Mouse (Mus musculus): ENCODE results near the gene Atp1b2. TPM values are rescaled to one million over a fixed set of nuclear protein-coding genes. Genes with fewer than 3 reads are reported as not detected.

Atp1b2 gene
- total and polyA plus RNA-seq, 3 experiments, result 13.4 to 136 TPM; not detected in 1

GRCm38 (mm10) chr11:69589207-69589834 lies 16.4 kb downstream of the Atp1b2 start (continued):
- no peak for TF ChIP-seq POLR2AphosphoS5 (IDR thresholded peaks at IDR 0.05; ENCODE audit: borderline replicate concordance, low read depth, low read length)
- peak; percentile 79 to 93 for TF ChIP-seq EP300 (IDR thresholded peaks at IDR 0.05; ENCODE audit: low read depth in 1 of 2, low read length in 2 of 2)
- no peak for TF ChIP-seq ZKSCAN1 (IDR thresholded peaks at IDR 0.05; ENCODE audit: low read depth, low read length)
- no peak for TF ChIP-seq ZNF384 (IDR thresholded peaks at IDR 0.05; ENCODE audit: low read depth, low read length)
- peak; percentile 88 for TF ChIP-seq TCF12 (IDR thresholded peaks at IDR 0.05; ENCODE audit: low read depth, low read length)
- TF ChIP-seq MAX (IDR thresholded peaks at IDR 0.05; ENCODE audit: low read length), result peak; percentile 24; the same call in 1 of the 2 replicates
- TF ChIP-seq RCOR1 (IDR thresholded peaks at IDR 0.05; ENCODE audit: low read depth, low read length), result peak; percentile 72
- TF ChIP-seq BHLHE40 (IDR thresholded peaks at IDR 0.05; ENCODE audit: borderline replicate concordance, low read depth, low read length), result peak; percentile 41; the same call in 1 of the 2 replicates
- TF ChIP-seq KAT2A (conservative IDR thresholded peaks at IDR 0.05; ENCODE audit: low read depth, low read length), result peak; percentile 45
- peak; percentile 46; the same call in 1 of the 2 replicates for TF ChIP-seq TAL1 (IDR thresholded peaks at IDR 0.05; ENCODE audit: low read length)
- TF ChIP-seq NRF1 (IDR thresholded peaks at IDR 0.05; ENCODE audit: insufficient read depth, low read depth, low read length, poor library complexity, severe bottlenecking), result no peak
- TF ChIP-seq SIN3A (IDR thresholded peaks at IDR 0.05; ENCODE audit: low read length), result peak; percentile 89
- 0 out of 2 replicates have a peak, but pooled peaks have one; percentile 55 for TF ChIP-seq CHD1 (IDR thresholded peaks at IDR 0.05; ENCODE audit: low read depth, low read length)

- peak; percentile 98 for DNase-seq (ENCODE audit: low read depth, low spot score)
- H3K36me3 ChIP-seq (ENCODE audit: control insufficient read depth in 1 of 2, insufficient read depth in 2 of 2, low read length in 2 of 2), result peaks cover 24 to 62% of the 10 kb centered on the region in 2 experiments
- peak overlapping the region; percentile 26 for H3K9ac ChIP-seq (ENCODE audit: control insufficient read depth, low read depth, low read length, poor library complexity, severe bottlenecking)
- TF ChIP-seq MAFK (IDR thresholded peaks at IDR 0.05; ENCODE audit: borderline replicate concordance, low read depth, low read length) (no peak), RCOR1 (IDR thresholded peaks at IDR 0.05; ENCODE audit: low read depth, low read length) (peak; percentile 82), MYC (IDR thresholded peaks at IDR 0.05; ENCODE audit: low read depth, low read length) (peak; percentile 81), SMC3 (IDR thresholded peaks at IDR 0.05; ENCODE audit: low read depth, low read length) (no peak), GABPA (IDR thresholded peaks at IDR 0.05; ENCODE audit: low read depth, low read length) (no peak), CHD2 (IDR thresholded peaks at IDR 0.05; ENCODE audit: low read length) (no peak; the same call in 1 of the 2 replicates), NELFE (IDR thresholded peaks at IDR 0.05; ENCODE audit: low read depth, low read length) (peak; percentile 25), TBP (IDR thresholded peaks at IDR 0.05; ENCODE audit: low read depth, low read length) (peak; percentile 82), ELF1 (IDR thresholded peaks at IDR 0.05; ENCODE audit: low read depth, low read length) (peak; percentile 56; the same call in 1 of the 2 replicates), CTCF (IDR thresholded peaks at IDR 0.05 in 2 of 3, conservative IDR thresholded peaks at IDR 0.05 in 1 of 3; ENCODE audit: control insufficient read depth in 1 of 3, insufficient read depth in 1 of 3, low read depth in 2 of 3, low read length in 3 of 3, poor library complexity in 1 of 3, severe bottlenecking in 1 of 3) (no peak), JUND (IDR thresholded peaks at IDR 0.05; ENCODE audit: low read depth, low read length) (no peak), USF2 (IDR thresholded peaks at IDR 0.05; ENCODE audit: borderline replicate concordance in 1 of 2, insufficient read depth in 1 of 2, low read depth in 1 of 2, low read length in 2 of 2) (no peak), KAT2A (conservative IDR thresholded peaks at IDR 0.05; ENCODE audit: low read depth, low read length) (no peak), MEF2A (IDR thresholded peaks at IDR 0.05; ENCODE audit: extremely low read depth, insufficient replicate concordance, low read depth, low read length, poor library complexity, severe bottlenecking) (no peak), ZC3H11A (IDR thresholded peaks at IDR 0.05; ENCODE audit: low read depth, low read length) (no peak), BHLHE40 (IDR thresholded peaks at IDR 0.05; ENCODE audit: borderline replicate concordance, low read depth, low read length) (no peak), MAX (IDR thresholded peaks at IDR 0.05; ENCODE audit: low read length) (no peak), POLR2A (IDR thresholded peaks at IDR 0.05; ENCODE audit: control insufficient read depth in 1 of 2, insufficient read depth in 1 of 2, low read depth in 1 of 2, low read length in 2 of 2, poor library complexity in 1 of 2) (peak in 1 of 2 experiments; percentile 55; a peak in 2 of 4 replicates), USF1 (IDR thresholded peaks at IDR 0.05; ENCODE audit: low read depth, low read length) (no peak), UBTF (IDR thresholded peaks at IDR 0.05; ENCODE audit: borderline replicate concordance, insufficient read depth, low read depth, low read length) (no peak), ZKSCAN1 (IDR thresholded peaks at IDR 0.05; ENCODE audit: low read depth, low read length) (no peak), EP300 (IDR thresholded peaks at IDR 0.05; ENCODE audit: low read depth in 1 of 2, low read length in 2 of 2) (peak; percentile 71 to 83), ETS1 (IDR thresholded peaks at IDR 0.05; ENCODE audit: low read depth, low read length) (peak; percentile 94), MAZ (IDR thresholded peaks at IDR 0.05; ENCODE audit: low read depth, low read length) (no peak)
Observed at GRCm38 (mm10) chr11:69585718-69586325, 19.9 kb downstream of the Atp1b2 start.

More at GRCm38 (mm10) chr11:69585718-69586325, 19.9 kb downstream of the Atp1b2 start:
- Histone ChIP-seq H3K27ac (ENCODE audit: control insufficient read depth, low read depth, low read length) (peak overlapping the region; percentile 84), H3K9me3 (replicated peaks; ENCODE audit: insufficient read depth, low read length) (no peaks in the 10 kb centered on the region), H3K4me3 (ENCODE audit: control insufficient read depth in 1 of 2, insufficient read depth in 1 of 2, low read depth in 2 of 2, low read length in 2 of 2) (peak overlapping the region in 1 of 2 experiments; percentile 11; a peak in 1 of 4 replicates), H3K27me3 (ENCODE audit: control insufficient read depth in 1 of 2, insufficient read depth in 2 of 2, low read length in 2 of 2) (no peaks in the 10 kb centered on the region), H3K4me1 (ENCODE audit: control insufficient read depth in 1 of 2, insufficient read depth in 2 of 2, low read length in 2 of 2) (peaks cover 16 to 60% of the 10 kb centered on the region in 2 experiments), H3K79me2 (ENCODE audit: control insufficient read depth, insufficient read depth, low read length, poor library complexity) (peaks cover 44% of the 10 kb centered on the region)
